Mouse (Mus musculus) megakaryocyte progenitor cell, adult 5-6 weeks (primary cell): ENCODE results near the gene Tmem131l. TPM values are rescaled to one million over a fixed set of nuclear protein-coding genes. Genes with fewer than 3 reads are reported as not detected.
"Not testable (repeated sequence)": the region's sequence is repeated elsewhere in the genome, so short reads cannot be mapped to it uniquely, and the experiment has no call there.

Experiments used
- ATAC-seq: replicated peaks from 2 replicates; pipeline ENCODE4 v1.8.0; 2016; ENCODE audit warnings: mild to moderate bottlenecking, moderate TSS enrichment, inconsistent platforms; ENCODE audit not compliant: poor library complexity
- total RNA-seq, 2 experiments: library from RNA; stranded (forward) in 1 of 2; stranded (reverse) in 1 of 2; fragments of 157-497, 149-512 nt in 1 of 2; fragments of 200-1000 nt in 1 of 2; gene quantifications; 2 replicates each; pipeline versions ENCODE4 v1.2.3 to v1.2.4; 2015 to 2017

Gene Tmem131l
- total RNA-seq, 2 experiments from 2014 or later: 28.3 to 61.4 TPM

DNA sequence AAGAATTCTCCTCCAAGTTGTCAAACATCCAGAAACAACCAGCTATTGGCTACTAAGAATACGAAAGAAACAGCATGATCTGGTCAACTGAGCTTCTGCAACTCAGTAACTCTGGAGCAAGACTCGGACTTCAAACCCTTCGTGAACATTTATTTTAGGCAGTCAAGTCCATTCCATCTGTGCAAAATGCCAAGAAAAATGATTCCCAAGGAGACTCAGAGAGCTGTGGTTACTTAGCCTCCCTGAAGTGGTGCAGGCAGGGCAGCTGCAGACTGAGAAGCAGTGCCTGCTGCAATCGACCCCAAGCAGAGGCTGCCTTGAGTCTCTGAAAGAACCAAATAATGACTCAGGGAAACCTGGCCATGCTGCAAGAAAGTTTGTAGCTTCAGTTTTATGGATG, 98.1 kb downstream of the Tmem131l start:
- no peak for ATAC-seq

DNA sequence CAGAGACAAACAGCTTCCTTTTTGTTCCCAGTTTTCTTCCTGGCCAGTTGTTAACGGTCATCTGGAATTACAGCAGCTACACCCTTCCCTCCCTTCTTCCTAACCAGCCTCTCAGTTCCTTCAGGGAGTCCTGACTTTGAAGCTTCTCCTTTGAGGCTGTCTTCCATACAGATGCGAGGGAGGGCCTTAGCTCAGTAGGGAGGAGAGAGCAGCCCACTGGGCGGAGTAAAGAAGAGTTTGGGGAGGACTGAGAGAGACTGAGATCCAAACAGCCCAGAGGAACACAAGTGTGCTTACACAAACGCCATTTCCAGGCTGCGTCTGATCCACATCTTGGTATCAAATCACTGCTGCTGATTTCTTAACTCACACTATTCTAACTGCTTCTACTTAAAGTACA, 101.1 kb downstream of the Tmem131l start:
- ATAC-seq: no peak

DNA sequence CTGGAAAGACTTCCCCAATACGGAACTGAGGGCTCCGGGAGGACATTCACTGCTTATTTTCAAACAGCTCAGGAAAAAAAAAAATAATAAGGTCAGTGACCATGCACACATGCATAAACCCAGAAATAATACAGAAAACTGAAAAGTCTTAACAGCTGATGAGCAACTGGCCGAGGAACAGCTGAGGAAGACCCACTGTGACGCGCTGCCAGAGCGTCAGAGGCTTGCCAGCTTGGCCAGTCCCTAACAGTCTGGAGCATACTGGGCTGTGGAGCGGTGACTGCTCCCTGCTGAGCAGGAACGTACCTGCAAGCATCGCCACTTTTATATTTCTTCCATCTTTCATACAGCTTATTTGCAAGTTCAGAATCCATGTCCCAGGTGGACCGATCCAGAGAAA, 105.5 kb downstream of the Tmem131l start:
- ATAC-seq: no peak

DNA sequence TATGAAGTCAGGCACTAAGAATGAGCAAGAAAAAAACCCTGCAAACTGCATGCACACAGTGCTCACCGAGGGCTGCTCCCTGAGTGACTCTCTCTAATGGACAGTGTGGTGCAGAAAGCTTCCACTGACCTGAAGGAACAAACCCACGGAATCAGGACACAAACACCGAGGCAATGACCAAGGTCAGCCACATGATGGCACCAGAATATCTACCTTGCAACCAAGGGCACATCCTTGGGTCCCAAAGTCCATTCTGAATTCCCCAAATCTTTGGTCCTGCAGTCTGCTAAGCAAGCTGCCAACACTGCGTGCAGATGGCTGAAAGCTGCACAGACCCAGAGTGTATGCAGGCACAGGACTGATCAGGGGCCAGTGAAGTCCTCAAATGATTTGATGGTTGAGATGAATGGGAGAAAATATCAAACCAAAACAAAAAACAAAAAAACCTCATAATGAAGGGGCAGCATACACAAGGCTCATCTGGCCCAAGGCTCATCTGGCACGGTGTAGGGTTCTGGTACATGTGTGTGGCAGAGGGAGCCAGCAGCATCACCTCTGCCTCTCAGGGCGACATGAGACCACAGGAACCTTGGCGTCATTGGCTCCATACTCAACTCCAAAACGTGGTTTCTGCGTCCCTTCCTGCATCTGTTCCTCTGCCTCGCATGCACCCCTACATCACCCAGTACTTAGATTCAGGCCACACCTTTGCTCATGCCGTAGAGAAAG, 124.0 kb downstream of the Tmem131l start:
- ATAC-seq: peak; percentile 56

DNA sequence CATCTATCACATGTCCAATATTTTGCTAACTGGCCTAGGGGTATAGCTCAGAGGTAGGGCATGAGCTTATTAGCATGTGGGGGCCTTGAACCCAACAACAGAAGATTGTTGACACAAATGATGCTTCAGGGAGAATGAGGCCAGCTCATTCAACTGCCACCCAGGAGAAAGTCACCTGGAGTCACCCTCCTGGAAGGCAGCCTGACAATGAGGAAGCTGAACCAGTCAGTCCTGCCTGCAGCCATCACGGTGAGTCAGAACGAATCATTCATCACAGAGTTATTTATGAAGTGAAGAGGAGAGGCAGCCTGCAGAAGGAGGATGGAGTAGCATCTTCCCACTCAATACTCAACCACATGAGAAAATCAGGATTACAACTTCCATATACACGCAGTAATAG, 124.9 kb downstream of the Tmem131l start:
- ATAC-seq: no peak

DNA sequence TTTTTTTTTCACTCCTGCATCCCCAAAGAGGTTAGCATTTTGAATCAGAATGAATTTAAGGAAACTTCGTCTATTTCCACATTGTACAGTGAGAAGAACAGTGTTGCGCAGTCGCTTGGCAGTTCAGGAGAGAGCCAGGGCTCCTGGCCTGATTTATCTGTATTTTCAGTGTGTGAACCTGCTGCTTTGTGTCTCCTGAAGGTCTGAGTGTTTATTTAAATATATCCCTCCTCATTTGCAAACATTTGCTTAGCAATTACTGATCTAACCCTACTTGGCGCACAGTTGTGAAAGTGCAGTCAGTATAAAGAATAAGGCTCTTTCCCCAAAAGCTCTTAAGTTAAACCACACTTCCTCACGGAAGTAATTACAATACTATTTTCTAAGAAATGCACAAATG, 129.3 kb downstream of the Tmem131l start:
- no peak for ATAC-seq

- no peak for ATAC-seq
Observed at GRCm38 (mm10) chr3:83906185-83906584, 133.8 kb downstream of the Tmem131l start.

- ATAC-seq: no peak
Observed at GRCm38 (mm10) chr3:83905161-83905560, 134.8 kb downstream of the Tmem131l start.

- no peak for ATAC-seq
Observed at GRCm38 (mm10) chr3:83904176-83904958, 135.6 kb downstream of the Tmem131l start.

- ATAC-seq: peak; percentile 43
Observed at GRCm38 (mm10) chr3:83902943-83903342, 137.0 kb downstream of the Tmem131l start.

GRCm38 (mm10) chr3:83902459-83902858, 137.5 kb downstream of the Tmem131l start:
- no peak for ATAC-seq

DNA sequence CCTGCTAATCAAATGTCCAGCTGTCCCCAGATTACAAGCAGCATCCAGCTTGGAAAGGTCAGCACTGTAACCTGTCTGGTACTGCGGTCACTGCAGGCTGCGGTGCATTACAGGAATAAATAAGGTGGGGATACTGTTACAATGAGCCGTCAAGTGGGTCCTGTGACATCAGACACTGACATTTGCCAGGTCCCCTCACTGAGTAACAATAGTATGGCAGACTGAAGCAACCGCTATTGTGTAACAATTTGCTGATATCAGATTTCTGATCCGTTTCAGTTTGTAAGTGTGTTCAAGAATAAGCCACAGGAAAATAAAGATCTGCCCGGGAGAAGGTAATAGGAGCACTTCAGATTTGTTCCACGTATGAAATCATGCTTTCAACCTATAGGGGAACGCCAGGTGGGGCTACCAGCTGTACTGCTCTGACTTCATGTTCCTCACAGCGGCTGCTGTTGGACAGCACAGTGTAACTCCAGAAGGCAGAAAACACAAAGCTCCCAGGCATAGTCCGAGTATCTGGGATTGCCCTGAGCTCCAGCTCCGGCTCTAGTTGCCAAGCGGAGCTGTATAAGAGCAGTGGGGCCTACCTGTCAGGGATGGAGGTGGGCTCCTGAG, 139.1 kb downstream of the Tmem131l start:
- ATAC-seq: no peak

DNA sequence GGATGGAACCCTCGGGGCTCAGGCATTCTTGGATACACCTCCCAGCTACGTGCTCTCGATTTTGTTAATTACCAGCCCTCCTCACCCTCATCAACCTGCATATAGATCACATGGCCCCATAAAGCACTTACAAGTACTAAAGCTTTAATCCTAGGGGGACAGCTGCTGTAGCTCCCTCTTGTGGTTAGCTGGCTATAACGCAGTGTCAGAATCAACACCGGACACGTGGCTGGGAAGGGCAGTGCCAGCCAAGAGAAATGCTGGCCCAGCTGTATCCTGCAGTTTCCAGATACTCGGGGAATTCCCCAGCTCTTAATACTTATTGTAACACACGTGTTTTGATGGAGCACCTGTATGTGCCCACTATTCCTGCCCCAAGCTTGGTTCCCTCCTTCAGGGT, 140.4 kb downstream of the Tmem131l start:
- peak; percentile 75 for ATAC-seq

DNA sequence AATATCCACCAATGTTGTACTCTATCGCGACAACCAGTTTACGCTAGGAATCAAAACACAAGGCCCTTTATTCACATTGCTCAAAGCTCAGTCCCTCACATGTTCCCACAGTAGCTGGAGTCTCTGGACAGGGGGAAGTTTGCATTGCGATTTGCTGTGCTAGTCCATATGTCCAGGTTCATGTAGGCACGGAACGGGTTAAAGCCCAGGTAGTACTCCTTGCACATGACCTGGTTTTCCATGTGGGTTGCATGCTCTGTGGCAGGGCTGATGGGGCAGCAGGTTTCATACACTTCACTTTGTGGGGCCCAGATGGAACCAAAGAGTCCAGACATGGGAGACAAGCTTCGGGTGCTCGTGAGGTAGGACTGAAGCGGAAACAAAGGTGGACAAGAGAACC, 141.7 kb downstream of the Tmem131l start:
- ATAC-seq: no peak

DNA sequence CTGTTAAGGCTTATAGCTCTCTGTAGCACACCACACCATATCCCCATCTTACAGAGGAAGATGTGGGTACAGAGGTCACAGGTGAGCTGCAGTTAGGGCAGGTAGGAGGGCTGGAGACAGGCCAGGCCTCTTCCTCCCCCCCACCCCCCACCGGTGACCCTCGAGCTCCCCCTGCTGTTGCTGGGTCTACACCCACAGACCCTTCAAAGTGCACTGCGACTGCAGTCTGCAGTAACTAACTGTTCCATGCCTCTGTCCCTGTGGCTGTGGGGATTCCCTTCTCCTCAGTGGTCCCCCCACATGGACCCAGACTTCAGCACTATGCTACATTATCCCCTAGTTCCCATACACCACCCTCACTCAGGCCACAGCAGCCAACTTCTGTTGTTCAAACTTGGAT, 144.2 kb downstream of the Tmem131l start:
- peak; percentile 67 for ATAC-seq

- ATAC-seq: no peak
Observed at GRCm38 (mm10) chr3:83895111-83895510, 144.9 kb downstream of the Tmem131l start.

GRCm38 (mm10) chr3:83885163-83885562, 154.8 kb downstream of the Tmem131l start:
- ATAC-seq: peak; percentile 97

GRCm38 (mm10) chr3:83879261-83880050, 160.5 kb downstream of the Tmem131l start:
- ATAC-seq: not testable (repeated sequence)

DNA sequence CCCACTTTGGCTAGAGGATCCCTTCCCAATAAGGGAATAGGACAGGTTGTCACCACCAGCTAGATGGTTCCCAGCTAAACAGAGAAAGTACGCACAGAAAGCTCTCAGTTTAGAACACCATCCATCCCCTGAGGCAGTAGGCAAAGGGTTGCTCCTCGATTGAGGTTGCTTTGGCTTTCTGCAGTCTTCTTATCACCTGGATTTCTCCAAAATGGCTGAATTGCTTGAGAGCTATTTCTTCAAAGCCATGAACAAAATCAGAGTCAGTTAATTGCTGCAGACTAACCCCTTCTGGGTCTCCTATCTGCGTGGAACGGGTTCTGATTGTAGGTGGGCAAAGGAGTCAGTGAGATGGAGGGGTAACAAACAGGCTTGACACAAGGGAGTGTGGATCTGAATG, 161.2 kb downstream of the Tmem131l start:
- no peak for ATAC-seq

GRCm38 (mm10) chr3:83876299-83876698, 163.7 kb downstream of the Tmem131l start:
- no peak for ATAC-seq

GRCm38 (mm10) chr3:83875078-83875477, 164.9 kb downstream of the Tmem131l start:
- peak; percentile 50; the same call in 1 of the 2 replicates for ATAC-seq
